Mouse (Mus musculus) right cerebral cortex, postnatal 25 days (tissue): Measurements from ENCODE around the gene Padi3.

ENCODE experiments used
- DNase-seq: peaks from one replicate; pipeline ENCODE4 v3.0.0; 2022

The Padi3 gene

GRCm38 (mm10) chr4:140779803-140780397 lies 30.5 kb downstream of the Padi3 start:
- DNase-seq = no peak

- no peak for DNase-seq
Observed at GRCm38 (mm10) chr4:140776623-140777022, 33.8 kb downstream of the Padi3 start.

GRCm38 (mm10) chr4:140775876-140776275 lies 34.6 kb downstream of the Padi3 start:
- no peak for DNase-seq

- DNase-seq = no peak
Observed at GRCm38 (mm10) chr4:140774893-140775292, 35.6 kb downstream of the Padi3 start.

GRCm38 (mm10) chr4:140774025-140774800 lies 36.2 kb downstream of the Padi3 start, which contains the start of gene Padi4:
Gene Padi4, minus strand, starts transcription at chr4:140774236.
- DNase-seq = no peak

GRCm38 (mm10) chr4:140771091-140771490 lies 39.4 kb downstream of the Padi3 start:
- DNase-seq = no peak

GRCm38 (mm10) chr4:140770433-140770832 lies 40.0 kb downstream of the Padi3 start:
- no peak for DNase-seq

GRCm38 (mm10) chr4:140768973-140769372 lies 41.5 kb downstream of the Padi3 start:
- no peak for DNase-seq

GRCm38 (mm10) chr4:140765936-140766335 lies 44.5 kb downstream of the Padi3 start:
- DNase-seq = no peak

GRCm38 (mm10) chr4:140763158-140763557 lies 47.3 kb downstream of the Padi3 start:
- DNase-seq = no peak

- DNase-seq = no peak
Observed at GRCm38 (mm10) chr4:140761601-140762000, 48.8 kb downstream of the Padi3 start.

GRCm38 (mm10) chr4:140755811-140756210 lies 54.6 kb downstream of the Padi3 start:
- DNase-seq = no peak

GRCm38 (mm10) chr4:140753366-140753765 lies 57.1 kb downstream of the Padi3 start:
- no peak for DNase-seq

- DNase-seq = no peak
Observed at GRCm38 (mm10) chr4:140750328-140750727, 60.1 kb downstream of the Padi3 start.

GRCm38 (mm10) chr4:140747978-140748377 lies 62.5 kb downstream of the Padi3 start:
- DNase-seq = no peak

- DNase-seq = peak; percentile 40
Observed at GRCm38 (mm10) chr4:140744654-140745053, 65.8 kb downstream of the Padi3 start.

GRCm38 (mm10) chr4:140743086-140743485 lies 67.4 kb downstream of the Padi3 start:
- no peak for DNase-seq

GRCm38 (mm10) chr4:140742543-140742942 lies 67.9 kb downstream of the Padi3 start, which contains the start of gene Padi6:
Gene Padi6, minus strand, starts transcription at chr4:140742643.
- no peak for DNase-seq

GRCm38 (mm10) chr4:140741401-140741800 lies 69.0 kb downstream of the Padi3 start:
- no peak for DNase-seq

GRCm38 (mm10) chr4:140740655-140741054 lies 69.8 kb downstream of the Padi3 start:
- no peak for DNase-seq
